ENCODE assay signal across 23 mouse cellular contexts in genomic region chr11:88251295-88251694, GRCm38 (mm10). TPM values are rescaled to one million over a fixed set of nuclear protein-coding genes. Genes with fewer than 3 reads are reported as not detected.
"Had no signal": no experiment of that assay in that cellular context is flagged by ENCODE, and none has a peak within 500 bp of the region (broad histone marks: within the 10 kb centered on the region; RNA-seq: fewer than 3 reads in every experiment).

No protein-coding gene starts in this region.

- H3K36me3 ChIP-seq: limb, embryonic 12.5 days; liver, embryonic 13.5 days; lung, embryonic 15.5 days; midbrain, embryonic 12.5 days had no signal

- H3K27me3 ChIP-seq: lung, embryonic 15.5 days had no signal

- H3K4me2 ChIP-seq: liver, embryonic 13.5 days had no signal

- H3K27ac ChIP-seq: limb, embryonic 12.5 days; liver, embryonic 13.5 days; lung, embryonic 15.5 days; macrophage had no signal

- H3K9me3 ChIP-seq: limb, embryonic 12.5 days; liver, embryonic 13.5 days; lung, embryonic 15.5 days; megakaryocyte, embryonic 14.5 days; midbrain, embryonic 12.5 days had no signal

- H3K4me3 ChIP-seq: liver, embryonic 13.5 days; midbrain, embryonic 12.5 days had no signal

- DNase-seq: kidney, adult 8-10 months; kidney, postnatal 36 days; layer of hippocampus, adult 9-11 months; layer of hippocampus, postnatal 36 days; liver; liver, embryonic 13.5 days; lung, postnatal 14 days; right cerebral cortex, postnatal 4 days; spleen, adult 18-20 months; thymus, adult 18-20 months; thymus, postnatal 14 days had no signal

- H3K9ac ChIP-seq: limb, embryonic 12.5 days; liver, embryonic 13.5 days; liver, postnatal 0 days; lung, embryonic 15.5 days had no signal

RNA-seq across cellular contexts. Expression of gene Ccdc182, which starts 42.6 kb away (rescaled TPM):
- total RNA-seq: layer of hippocampus, adult 18-20 months; layer of hippocampus, postnatal 36 days; left cerebral cortex, adult 8-10 months; left cerebral cortex, postnatal 25 days; midbrain, postnatal 0 days; neutrophil, adult 5-6 weeks had no signal
- polyA plus RNA-seq: liver, embryonic 13.5 days; liver, postnatal 0 days; macrophage; stomach, embryonic 14.5 days had no signal
